Mouse (Mus musculus) left cerebral cortex, postnatal 4 days (tissue): ENCODE results near the gene Ldhd. TPM values are rescaled to one million over a fixed set of nuclear protein-coding genes. Genes with fewer than 3 reads are reported as not detected.
"Not testable (repeated sequence)": the region's sequence is repeated elsewhere in the genome, so short reads cannot be mapped to it uniquely, and the experiment has no call there.

Experiments
- DNase-seq: peaks from one replicate; pipeline ENCODE4 v3.0.0-alpha.2; 2022
- intact Hi-C: fragments of 180-260 bp; cut with DNase I; formaldehyde crosslinking; loops from one replicate; pipeline ENCODE4 v1.15.1; 2025
- total RNA-seq, 2 experiments: library from RNA; stranded (reverse); gene quantifications; 2 replicates each; pipeline ENCODE4 v1.2.3; 2021

Gene Ldhd
- 1 to 10 TPM in 1 of 2 experiments, under 1 TPM in 1; 0.54 to 1.1 TPM for total RNA-seq

DNA sequence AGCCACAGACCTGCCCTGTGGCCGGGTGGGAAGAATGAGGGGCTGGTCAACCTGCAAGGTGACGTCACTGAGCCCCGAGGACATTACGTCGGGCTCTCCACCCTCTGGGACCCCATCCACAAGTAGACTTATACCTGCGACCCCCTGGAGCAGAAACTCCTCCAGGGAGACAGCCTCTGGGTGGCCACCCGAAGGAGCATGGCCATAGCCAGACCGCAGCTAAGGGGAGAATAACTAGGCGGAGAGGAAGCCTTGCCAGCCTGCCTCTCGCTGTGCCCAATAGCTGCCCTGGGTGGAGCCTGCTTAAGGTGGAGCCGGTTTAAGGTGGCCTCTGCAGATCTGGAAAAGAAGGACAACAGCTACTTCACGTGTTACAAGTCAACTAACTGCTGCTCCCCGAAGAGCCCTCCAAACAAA is at the start of gene Ldhd:
Gene Ldhd, minus strand, starts transcription at position 270 of the 417 bp plus-strand sequence.
- DNase-seq: no peak
- intact Hi-C loops: no loop called here

DNA sequence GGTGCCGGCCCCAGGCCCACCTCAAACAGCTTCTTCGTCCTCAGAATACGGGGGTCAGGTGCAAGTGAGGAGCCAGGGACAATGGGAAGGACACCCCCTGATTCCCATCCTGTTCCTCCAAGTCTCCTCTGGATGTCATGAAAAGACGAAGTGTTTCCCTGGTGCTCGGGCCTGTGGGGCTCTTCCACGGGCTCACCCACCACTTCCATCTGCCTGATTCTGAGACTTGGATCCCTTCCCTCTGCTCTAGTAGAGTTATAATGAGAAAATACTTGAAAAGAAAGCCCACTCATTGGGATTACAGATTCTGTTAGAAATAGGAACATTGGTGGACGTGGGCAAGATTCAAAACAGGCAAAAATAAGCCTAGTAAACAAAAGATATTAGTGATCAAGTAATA is 48.7 kb upstream of the Ldhd start:
- DNase-seq: no peak
- intact Hi-C loops: loop anchor here (5.0 kb wide), 1 partner anchor 153 kb away; no protein-coding TSS in a partner anchor

DNA sequence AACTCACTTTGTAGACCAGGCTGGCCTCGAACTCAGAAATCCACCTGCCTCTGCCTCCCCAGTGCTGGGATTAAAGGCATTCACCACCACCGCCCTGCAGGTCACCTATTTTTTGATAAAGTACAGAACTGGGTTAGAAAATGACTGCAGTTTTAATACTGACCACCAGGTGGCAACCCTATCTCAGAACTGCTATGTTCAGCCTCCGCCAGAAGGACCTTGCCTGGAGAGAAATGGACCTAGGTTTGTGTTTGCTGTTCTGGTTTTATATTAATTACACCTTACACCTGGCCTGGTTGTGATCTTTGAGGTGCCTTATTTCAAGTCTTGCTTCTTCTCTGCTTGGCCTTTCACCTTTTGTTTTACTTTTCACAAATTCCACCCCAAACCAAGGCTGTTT is 47.9 kb upstream of the Ldhd start:
- peak; percentile 49 for DNase-seq
- intact Hi-C loops: loop anchor here (5.0 kb wide), 1 partner anchor 154 kb away; no protein-coding TSS in a partner anchor

DNA sequence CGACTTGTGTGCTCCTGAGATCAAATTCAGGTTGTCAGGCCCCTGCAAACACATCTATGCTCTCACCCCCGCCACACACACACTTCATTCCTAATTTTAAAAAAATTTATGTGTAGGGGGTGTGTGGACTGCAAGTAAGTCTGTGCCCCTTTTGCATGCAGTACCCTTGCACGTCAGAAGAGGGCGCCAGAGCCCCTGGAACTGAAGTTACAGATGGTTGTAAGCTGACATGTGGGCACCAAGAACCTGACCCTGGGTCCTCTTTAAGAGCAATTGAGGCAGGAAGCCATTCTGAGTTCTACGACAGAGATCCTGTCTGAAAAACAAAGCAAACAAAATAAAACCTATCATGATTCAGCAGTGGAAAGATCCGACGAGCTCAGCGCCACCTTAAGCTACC is 46.1 kb upstream of the Ldhd start:
- intact Hi-C loops: loop anchor here (5.0 kb wide), 1 partner anchor 156 kb away; no protein-coding TSS in a partner anchor
- no peak for DNase-seq

DNA sequence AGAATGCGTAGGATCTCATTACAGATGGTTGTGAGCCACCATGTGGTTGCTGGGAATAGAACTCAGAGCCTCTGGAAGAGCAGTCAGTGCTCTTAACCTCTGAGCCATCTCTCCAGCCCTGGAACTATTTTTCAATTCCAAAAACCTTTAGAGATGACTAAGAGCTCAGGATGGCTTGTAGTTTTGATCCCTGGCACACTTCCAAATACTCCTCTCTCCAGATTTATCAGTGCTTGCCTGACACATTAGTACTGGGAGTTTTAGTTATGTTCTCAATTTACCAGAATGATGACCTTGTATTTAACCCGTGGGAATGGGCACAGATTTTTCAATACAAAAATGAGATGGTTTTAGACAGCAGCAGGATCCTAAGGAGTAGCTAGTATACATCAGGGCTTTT is 36.6 kb upstream of the Ldhd start:
- intact Hi-C loops: no loop called here
- DNase-seq: no peak

DNA sequence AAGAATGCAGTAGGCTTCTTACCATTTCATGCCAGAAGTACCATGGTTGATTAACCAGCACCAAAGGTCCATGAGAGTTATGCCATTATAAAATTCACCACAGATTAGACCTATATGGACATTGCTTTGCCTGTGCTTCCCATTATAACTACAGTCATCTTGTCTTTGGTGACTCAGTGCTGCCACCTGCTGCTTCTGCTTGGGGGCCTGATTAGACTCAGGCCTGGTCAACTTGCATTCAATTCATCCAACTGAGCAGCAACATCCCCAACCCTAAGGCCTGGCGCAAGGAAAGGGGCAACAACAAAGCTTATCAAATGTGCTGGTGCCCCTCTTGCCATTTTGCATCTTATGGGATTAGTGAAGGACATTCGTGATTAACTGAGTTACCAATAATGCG is 32.3 kb upstream of the Ldhd start:
- intact Hi-C loops: no loop called here
- peak; percentile 80 for DNase-seq

DNA sequence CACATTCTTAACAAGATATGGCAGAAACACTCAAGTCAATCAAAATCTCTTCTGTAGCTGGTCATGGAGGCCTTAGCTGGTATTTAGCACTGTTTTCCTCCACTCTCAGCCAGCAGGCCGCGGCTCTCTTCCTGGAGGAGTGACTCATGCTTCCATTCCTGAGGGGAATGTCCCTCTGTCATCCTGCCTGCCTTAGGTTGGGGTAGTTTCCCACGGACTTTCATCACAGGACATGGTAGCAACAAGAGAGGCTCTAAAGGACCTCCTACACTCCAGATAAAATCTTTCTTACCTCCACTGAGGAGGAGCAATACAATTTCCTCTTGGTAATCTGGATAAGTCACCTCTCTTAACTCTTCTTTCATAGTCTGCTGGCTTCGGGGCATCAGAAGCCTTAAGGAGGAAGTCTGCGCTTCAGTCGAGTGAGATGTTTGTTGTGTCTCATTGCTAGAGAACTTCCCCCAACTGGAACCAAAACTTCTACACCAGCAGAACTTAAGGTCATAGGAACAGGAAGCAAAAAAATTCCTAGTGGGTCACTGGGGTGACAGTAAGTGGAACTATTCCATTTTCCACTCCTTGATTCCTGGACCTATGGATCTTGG is 28.7 kb upstream of the Ldhd start:
- DNase-seq: no peak
- intact Hi-C loops: no loop called here

DNA sequence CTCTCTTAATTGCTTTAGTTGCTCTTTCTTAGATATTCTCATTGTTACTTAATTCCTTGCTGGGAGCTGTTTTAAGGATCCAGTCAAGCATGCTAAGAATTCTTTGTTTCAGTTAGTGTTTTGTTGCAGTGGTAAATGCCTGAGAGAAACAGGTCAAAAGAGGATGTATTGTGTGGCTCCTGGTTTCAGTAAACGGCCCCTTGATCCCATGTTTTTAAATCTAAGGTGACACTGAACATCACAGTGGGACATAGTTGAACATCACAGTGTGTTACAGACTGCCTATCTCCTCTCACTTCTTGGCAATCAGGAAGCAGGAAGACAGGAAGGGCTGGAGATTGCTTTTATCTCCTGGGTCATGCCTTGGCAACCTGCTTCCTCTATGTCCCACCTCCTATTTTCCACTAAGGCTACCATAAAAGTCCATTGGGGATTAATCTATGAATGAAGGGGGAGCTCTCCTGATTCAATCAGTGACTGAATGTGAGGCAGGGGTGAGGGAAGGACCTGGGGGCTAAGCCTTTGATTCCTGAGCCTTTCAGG is 27.2 kb upstream of the Ldhd start:
- no peak for DNase-seq
- intact Hi-C loops: no loop called here

DNA sequence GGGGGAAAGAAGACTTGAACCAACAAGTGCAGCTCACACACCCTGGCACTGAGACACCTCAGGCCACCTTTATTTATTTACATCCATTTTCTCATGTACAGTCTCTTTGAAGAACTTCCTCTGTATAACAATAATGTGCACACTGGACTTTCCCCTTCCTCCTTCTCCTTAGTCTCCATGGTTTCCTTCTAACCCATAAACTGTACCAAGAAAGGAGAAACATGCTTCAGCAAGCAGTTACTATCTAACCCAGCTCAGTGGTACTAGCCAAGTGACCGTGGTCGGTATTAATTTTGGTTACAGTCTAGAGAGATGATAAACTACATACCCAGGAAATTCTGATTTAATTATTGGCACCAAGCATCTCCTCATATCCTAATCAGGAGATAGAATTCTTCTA is 23.4 kb upstream of the Ldhd start:
- intact Hi-C loops: no loop called here
- no peak for DNase-seq

DNA sequence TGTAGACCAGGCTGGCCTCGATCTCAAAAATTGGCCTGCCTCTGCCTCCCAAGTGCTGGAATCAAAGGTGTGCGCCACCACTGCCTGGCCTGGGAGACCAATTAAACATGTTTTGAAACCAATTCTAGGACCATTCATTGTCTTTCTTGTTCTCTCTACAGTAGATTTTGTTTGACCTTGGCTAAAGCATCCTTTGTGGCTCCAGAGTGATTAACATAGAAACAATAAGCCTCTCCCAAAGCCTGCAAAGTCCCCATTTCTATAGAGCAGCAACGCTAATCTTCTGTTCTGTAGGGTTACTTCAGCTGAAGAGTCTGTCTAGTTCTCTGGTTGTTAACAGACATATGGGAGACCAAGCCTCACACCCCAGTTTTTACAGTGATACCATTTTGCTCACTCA is 20.5 kb upstream of the Ldhd start:
- intact Hi-C loops: no loop called here
- DNase-seq: no peak

DNA sequence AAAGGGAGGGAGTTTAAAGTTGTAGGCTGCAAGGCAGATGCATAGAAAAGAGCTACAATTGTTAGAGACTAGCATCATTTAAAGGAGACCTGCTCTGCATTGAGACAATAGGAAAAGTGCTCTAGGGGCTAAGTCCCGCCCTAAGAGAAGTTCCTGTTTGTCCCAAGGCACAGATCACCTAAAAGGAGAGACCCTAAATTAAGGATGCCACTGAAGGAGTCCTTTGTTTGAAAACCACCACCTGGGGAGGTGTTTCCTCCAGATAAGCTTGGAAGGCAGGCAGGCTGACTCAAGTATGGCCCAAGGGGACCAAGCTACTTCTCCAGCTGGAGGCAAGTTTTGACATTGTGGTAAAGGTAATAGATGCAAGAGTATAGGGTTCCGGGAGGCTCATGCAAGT is 18.7 kb upstream of the Ldhd start:
- intact Hi-C loops: no loop called here
- DNase-seq: no peak

DNA sequence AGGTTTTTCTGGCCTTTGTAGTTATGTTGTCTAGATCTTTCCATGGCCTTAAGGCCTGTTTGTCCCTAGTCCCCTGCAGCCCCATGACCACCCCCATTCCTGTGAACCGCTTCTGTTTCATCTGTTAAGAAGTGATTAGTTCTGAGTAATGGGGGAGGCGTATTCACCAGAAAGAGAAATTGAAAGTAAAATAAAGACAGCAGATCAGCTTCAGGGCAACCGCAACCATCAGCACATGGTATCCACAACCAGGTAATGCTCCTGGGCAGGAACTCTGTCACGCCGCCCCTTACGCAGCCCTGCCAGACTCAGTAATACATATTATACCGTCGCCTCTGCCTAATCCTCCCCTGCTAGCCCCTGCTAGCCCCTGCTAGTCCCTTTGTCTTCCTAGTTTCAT is 15.5 kb upstream of the Ldhd start:
- intact Hi-C loops: no loop called here
- DNase-seq: no peak

DNA sequence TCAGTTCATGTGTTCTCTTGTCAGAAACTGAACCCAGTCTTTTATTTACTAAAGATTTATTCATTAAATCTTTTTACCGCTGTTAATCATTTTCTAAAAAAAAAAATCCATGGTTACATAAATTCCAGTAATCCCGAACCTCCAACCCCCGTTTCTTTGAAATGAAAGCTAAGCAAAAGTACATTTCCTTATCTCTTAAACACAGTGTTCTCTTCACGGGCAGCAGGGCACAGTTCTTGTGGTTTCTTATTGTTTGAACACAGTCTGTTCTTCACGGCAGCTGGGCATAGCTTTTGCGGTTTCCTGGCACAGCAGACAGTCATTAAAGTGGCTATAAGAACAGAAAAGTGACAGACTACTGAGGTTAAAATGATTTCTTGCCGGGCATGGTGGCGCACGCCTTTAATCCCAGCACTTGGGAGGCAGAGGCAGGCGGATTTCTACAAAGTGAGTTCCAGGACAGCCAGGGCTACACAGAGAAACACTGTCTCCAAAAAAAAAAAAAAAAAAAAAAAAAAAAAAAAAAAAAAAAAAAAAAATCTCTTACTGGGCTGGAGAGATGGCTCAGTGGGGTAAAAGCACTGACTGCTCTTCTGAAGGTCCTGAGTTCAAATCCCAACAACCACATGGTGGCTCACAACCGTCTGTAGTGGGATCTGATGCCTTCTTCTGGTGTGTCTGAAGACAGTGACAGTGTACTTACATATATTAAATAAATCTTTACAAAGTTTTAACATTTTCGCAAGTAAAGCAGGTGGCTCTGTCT is 14.3 kb upstream of the Ldhd start:
- intact Hi-C loops: not testable (repeated sequence)

DNA sequence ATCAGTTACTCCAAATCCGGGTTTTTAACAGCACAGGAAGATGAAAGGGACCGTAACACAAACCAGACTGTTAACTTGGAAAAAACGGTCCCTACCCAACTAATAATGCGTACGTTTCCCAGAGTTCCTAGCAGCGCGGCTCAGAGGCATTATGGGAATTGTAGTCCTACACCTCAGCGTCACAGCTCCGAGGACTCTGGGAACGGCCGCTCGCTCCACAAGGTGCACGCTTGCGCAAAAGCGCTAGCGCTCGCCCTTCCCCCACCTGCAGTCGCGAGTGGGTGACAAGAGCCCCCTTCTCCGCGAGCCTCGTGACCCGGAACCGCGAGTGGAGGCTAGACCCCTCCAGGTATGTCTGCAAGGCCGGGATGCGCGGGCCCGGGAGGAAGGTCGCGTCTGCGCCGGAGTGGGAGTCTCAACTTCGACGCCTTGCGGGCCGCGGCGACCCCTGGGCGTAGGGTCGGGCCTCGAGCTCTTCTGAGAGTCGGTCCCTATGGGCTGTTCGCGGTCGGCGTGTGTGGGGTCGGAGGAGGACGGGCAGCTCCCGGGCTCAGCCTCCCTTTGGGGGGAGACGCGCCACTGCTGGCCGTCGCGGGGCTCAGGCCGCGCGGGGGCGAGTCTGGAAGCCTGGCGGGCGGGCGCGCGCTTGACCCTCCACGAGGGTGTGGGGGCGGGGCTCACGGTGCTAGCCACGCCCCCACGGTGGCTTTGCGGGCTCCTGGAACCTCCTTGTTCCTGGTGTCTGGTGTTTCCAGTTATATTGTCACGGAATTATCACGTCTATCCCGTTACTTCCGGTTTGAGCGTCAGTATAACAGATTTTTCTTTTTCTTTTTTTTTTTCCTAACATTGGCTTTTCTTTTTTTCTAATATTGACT is 13.3 kb upstream of the Ldhd start, which contains the start of gene Zfp1:
Gene Zfp1, plus strand, starts transcription at position 138 of the 878 bp plus-strand sequence.
- peak; percentile 94 for DNase-seq
- intact Hi-C loops: no loop called here

More for the DNA sequence above, 14.3 kb upstream of the Ldhd start:
- DNase-seq: not testable (repeated sequence)

DNA sequence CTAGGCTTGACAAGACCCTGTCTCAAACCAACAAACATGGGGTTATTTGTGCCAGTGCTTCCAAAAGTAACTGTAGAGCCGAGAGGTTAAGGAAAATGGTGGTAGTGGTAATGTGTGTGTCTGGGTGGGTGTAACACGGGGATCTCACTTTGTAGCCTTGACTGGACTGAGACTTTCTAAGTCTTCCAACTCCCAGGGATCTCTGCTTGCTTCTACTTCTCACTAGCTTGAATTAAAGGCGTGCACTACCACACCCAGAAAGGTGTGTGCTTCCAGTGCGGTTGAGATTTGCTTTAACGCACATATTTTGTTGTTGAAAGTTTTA is 12.7 kb upstream of the Ldhd start:
- intact Hi-C loops: no loop called here
- DNase-seq: no peak

DNA sequence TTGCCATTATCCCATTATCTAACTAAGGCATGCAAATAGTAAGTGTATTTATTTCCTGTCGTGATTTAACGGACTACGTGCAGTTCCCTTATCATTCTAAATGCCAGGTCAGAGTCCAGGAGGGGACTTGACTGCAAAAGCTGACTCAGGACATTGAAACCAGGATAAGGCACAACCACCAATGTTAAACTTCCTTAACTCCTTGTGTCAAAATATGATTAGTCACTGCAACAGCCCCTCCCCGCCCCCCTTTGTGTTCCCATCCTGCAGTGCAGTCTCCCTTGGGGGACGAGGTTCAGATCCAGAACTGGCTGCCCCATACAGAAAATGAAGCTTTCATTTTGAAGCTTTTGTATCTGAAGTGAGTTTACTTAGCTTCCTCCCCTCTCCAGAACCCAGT is 12.3 kb upstream of the Ldhd start:
- intact Hi-C loops: no loop called here
- no peak for DNase-seq

DNA sequence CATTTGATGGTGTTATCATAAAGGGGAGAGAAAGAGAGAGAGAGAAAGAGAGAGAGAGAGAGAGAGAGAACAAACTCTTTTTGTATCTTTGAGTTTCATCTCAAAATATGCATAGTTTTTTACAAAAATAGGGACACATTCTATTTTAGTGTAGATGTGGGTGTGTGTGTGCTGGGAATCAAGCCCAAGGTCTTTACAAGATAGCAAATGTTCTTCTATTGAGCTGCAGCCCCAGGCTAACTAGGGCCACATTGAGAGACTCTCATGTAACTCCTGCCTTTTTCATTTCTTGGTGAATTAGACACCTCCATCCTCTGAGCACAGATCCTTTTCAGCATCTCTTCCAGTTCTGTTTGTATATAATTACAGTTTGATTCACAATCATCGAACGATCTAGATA is 10.9 kb upstream of the Ldhd start:
- intact Hi-C loops: no loop called here
- no peak for DNase-seq

DNA sequence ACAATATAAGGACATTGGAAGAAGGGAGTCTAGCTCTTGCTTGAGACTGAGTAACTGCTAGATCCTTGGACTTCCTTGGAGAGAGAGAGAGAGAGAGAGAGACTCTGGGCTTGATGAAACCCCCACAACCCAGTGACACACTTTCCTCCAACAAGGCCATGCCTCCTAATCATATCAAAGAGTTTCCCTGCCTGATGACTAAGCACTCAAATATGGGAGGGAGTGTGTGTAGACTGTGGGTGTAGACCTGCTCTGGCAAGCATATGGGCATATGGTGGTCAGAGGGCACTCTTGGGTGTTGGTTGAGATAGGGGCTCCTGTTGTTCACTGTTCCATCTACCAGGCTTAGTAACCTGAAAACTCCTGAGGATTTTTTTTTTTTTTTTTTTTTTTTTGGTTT is 7.9 kb upstream of the Ldhd start:
- intact Hi-C loops: no loop called here
- DNase-seq: no peak

DNA sequence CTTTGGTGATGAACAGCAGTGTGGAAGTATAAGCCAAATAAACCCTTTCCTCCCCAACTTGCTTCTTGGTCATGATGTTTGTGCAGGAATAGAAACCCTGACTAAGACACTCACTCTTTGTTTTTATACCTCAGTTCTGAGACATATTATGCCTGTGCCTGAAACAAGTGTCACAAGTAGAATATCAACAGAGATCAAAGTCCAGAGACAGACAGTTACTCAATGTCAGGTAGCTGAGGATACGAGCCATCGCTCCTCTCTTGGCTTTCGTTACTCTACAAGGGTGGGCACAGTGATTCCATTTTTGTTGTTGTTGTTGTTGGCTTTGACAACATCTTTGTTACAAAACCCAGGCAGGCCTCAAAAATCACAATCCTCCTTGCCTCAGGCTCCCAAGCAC is 2.8 kb upstream of the Ldhd start:
- no peak for DNase-seq
- intact Hi-C loops: no loop called here

DNA sequence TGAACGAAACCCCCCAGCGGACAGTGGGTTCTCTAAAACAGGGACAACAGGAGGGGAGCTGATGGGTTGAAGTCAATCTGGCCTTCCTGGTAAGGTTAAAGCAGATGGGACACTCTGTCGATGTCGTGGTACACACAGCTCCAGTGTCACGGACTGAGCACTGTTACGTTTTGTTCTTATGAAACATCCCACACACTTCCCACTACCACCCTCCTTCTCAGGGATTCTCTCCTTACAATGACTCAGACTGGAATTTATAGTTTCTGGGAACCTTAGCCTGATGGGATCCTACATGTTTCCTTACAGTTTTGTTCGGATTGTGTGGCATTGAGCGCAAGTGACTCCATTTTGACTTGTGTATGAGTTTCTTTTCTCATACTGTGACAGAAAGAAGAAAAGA is 1.4 kb upstream of the Ldhd start:
- DNase-seq: no peak
- intact Hi-C loops: no loop called here

DNA sequence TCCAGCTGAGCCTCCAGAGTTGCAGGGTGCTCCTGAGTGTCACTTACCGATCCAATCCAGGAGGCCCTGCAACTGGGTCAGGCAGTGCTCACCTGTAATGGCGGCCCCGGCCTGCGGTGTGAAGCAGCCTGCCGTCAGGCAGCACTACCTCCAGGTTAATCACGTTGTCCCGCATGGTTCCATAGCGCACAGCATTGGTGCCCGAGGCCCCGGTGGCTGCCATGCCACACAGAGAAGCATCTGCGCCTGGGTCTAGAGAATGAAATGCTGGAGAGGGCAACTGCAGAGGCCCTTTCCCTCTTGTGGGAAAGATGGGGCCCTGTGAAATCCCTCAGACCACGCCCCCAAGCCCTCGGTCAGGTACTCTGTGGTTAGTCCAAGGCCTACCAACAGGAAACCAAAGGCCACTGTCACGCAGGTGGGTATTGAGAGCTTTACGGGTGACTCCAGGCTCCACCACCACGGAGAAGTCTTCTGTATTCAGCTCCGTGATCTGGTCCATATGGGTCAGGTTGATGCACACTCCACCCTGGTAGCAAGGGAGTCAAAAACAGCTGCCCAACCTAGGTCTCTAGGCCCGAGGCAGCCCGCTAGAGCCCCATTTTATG is 1.2 kb downstream of the Ldhd start:
- no peak for DNase-seq
- intact Hi-C loops: loop anchor here (5.0 to 10.0 kb wide), 2 partner anchors 92 to 164 kb away; partner anchors contain the start of gene Znrf1
